Mouse (Mus musculus) spleen, embryonic (tissue): ENCODE data around the gene Cd59b.
"Not testable (repeated sequence)": the region's sequence is repeated elsewhere in the genome, so short reads cannot be mapped to it uniquely, and the experiment has no call there.

Experiments used
- CTCF ChIA-PET: fragments of 350-600 bp; sonication (Branson Sonifier 250); formaldehyde crosslinking; loops from one replicate; lab custom pipeline; 2022; lab: Charles Lee

Gene Cd59b

DNA sequence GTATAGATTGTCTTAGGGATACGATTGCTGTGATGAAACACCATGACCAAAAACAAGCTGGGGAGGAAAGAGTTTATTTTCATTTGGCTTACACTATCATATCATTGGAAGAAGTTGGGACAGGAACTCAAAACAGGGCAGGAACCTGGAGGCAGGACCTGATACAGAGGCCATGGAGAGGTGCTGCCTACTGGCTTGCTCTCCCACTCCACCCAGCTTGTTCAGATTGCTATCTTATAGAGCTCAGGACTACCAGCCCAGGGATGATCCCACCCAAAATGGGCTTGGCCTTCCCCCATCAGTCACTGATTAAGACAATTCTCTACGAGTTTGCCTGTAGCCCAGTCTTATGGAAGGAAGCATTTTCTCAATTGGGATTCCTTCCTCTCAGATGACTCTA lies 5.5 kb upstream of the Cd59b start:
- CTCF ChIA-PET, result no interaction called here

DNA sequence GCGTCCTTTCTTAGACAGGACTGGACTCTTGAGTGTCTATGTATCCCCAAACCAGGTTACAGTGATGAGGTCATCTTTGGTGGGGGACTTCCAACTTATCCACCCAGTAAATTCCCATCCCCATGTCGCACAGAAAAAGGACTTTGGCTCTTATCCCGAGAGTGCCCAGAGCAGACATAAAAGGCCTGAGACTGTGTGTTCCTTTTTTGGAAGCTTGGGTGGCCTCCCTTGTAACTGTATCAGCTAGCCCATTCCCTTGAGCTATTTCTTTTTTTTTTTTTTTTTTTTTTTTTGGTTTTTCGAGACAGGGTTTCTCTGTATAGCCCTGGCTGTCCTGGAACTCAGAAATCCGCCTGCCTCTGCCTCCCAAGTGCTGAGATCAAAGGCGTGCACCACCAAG lies 4.1 kb upstream of the Cd59b start, which contains the start of gene Gm10912:
Gm10912 (plus strand) TSS at position 301 of the 400 bp plus-strand sequence.
- CTCF ChIA-PET, result not testable (repeated sequence)

DNA sequence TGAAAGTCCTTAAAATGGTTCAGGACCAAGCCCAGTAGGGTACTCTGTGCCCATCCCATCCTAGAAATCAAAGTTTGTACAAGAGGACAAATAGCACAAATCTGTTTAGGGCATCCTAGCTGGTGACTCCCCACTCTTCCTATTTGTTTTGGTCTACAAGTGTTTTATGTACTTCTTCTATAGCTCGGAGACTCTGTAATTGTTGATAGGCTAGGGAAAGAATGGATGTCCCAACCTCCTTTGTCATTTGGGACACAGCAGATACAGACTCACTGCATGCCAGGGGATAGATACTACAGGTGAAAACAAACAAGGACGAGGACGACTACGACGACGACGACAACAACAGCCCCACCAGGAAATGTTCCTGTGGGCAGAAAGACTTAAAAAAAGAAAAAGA lies 1.2 kb upstream of the Cd59b start, which contains the start of gene Gm10799:
Gm10799 (minus strand) TSS at position 101 of the 400 bp plus-strand sequence.
- CTCF ChIA-PET, result not testable (repeated sequence)

DNA sequence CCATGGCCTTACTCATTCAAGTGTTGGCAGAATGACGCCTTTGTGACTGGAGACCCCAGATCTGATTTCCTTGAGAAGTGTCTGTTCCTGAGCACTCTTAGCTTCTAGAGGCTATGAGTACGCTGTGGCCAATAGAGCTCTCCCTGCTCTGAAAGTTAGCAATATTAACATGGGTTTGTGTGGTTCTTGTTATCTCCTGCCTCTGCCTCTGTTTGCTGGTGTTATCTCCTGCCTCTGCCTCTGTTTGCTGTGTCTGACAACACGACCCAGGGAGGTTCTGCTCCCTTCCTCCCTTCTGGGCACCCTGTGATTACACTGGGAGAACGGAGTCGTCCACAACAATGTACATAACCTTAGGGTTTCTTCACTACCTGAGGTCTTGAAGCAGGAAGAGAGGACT lies 8.6 kb downstream of the Cd59b start:
- CTCF ChIA-PET, result not testable (repeated sequence)

DNA sequence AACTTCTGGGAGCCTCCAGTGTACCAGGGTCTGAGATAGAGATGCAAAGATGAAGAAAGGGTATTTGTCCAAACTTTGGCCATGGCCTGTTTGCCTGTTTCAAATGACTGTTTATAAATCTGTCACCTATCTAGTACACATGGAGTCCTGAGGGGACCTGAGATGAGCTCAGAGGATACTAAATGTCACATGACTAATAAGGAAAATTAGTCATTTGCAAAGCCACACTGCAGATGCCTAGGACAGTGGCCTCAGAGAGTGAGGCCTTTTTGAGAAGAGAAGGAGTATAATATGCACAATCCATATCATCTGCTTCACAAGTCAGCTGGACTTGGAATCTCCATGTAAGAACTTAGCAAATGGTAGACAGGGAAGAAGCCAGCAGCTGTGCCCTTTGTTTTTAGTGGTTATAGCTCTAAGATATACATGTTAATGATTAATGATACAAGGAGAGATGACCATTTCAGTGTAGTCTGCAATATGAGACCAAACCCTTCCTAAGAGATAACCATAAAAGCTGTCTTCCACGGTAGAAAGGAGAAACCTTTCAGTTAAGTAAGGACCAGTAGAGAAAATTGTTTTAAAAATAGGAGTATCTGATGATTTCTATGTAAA lies 11.9 kb downstream of the Cd59b start:
- CTCF ChIA-PET, result not testable (repeated sequence)

DNA sequence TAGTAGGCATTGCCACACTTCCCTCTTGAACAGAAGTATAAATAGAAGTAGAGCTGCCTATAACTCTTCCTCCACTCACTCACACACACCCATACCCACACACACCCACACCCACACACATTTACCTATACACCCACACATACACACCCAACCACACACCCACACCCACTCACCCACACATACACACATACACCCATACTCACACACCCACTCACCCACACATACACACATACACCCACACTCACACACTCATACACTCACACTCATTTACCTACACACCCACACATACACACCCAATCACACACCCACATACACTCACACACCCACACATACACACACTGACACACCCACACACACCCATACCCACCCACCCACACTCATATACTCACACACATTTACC lies 12.8 kb downstream of the Cd59b start:
- CTCF ChIA-PET, result interaction anchor here (0.7 kb wide), 1 partner anchor 665 kb away, joined by 3 read pairs; no protein-coding TSS in a partner anchor

DNA sequence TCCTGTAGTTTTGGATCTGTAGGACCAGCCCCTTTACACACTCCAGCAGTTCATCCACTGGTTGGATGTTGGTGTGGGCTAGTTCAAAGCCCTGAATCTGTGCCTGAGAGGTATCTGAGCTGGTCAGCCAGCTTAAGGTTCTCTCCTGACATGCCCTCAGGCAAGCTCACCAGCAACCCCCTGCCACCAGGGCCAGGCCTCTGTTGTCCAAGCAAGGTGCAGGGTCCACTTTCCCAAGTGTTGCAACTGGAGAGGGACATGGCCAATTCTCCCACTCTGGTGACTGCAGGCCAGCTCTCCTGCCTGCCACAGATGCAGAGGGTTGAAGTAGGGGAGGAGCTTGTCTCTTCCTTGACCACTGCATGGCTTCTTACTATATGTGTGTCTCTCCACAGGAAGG lies 14.4 kb downstream of the Cd59b start:
- CTCF ChIA-PET, result not testable (repeated sequence)

DNA sequence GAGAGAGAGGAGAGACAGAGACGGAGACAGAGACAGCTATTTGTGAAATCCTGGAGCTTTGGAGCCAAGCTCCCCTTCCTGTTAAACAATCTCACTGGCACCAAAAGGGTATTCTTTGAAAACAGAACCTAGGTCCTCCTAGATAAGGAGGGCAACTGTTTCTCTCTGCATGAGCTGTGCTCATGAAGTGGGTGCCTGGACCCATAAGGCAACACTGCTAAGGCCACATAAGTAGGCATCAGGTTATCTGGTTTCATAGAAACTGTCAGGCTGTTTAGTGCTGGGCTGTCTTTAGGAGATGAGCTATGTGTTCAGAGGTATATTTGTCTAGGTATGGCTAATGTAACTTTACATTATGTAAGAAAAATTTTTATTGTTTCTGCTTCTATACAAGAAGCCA lies 17.9 kb downstream of the Cd59b start:
- CTCF ChIA-PET, result interaction anchor here (0.7 kb wide), 1 partner anchor 1143 kb away, joined by 8 read pairs; no protein-coding TSS in a partner anchor

DNA sequence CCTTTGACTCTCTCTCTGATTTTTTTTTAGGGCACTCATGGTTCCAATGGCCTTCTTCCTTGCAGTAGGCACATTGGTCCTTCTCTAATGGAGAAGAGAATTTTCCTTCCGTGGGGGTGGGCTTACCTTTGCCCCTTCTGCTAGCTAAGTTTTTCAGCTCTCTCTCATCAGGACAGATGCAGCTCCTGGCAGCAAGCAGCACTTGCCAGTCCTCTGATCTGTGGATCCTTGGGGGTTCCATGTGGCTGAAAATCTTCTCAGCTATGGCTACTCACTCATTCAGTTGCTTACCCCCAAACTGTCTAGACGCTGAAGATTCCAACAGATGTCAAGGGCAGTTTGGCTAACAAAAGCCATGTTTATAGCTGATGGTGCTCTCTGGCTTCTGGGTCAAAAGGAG lies 23.7 kb downstream of the Cd59b start:
- CTCF ChIA-PET, result no interaction called here

DNA sequence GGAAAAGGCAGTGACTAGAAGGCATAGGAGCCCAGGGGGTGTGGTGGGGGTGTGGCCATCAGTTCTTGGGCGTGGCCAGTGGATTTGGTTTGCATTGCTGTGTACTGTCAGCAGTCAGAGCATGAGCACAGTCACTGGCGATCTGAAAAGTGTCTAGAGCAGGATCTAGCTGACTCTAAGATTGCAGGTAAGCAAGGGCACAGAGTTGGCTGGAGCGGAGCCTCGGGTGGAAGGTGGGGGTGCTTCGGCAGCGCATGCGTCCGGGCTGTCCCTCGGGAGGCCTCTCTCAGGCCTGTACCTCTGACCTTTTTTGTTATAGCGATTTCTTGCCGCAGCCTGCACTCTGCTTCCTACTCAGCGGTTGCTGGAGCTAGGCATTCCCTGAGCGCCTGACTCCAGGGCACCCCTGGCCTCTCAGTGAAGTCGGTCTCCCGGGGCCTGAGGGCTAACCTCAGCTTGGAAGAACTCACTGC lies 26.1 kb downstream of the Cd59b start, which contains the start of gene Cd59a:
Cd59a (plus strand) TSS at position 61 of the 473 bp plus-strand sequence.
- CTCF ChIA-PET, result no interaction called here

DNA sequence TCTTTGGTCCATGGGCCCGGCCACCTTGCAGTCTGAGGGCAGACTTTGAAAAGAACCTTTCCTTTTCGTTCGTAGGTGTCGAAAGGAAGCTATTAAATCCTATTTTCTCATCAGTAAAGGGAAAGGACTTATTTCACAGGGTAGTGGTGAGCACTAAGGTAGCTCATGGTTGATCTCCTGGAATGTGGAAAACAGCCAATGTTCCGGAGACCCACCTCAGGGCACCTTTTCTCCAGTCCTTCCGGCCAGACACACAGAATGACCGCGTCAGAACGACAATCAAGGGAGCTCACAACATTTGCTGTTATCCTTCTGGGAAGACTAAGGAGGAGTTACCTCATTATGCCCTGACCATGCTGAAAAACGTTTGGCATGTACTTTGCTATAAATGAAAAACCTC lies 26.6 kb downstream of the Cd59b start:
- CTCF ChIA-PET, result no interaction called here

DNA sequence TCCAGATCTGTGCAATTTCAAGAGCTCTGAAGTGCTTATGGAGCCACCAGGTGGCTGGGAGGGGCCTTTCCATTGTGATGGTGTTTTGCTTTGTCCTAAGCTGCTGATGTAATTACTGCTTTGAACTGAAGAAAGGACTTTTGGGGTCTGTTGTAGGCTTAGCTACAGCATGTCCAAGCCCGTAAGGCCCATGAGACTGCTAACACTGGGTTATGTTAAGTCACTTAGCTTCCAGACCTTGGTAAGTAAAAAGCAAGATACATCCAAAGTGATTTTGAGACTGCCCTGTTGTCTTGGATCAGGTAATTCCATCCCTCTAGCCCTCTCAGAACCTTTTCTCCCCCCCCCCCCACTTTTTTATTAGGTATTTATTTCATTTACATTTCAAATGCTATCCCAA lies 27.1 kb downstream of the Cd59b start:
- CTCF ChIA-PET, result not testable (repeated sequence)

DNA sequence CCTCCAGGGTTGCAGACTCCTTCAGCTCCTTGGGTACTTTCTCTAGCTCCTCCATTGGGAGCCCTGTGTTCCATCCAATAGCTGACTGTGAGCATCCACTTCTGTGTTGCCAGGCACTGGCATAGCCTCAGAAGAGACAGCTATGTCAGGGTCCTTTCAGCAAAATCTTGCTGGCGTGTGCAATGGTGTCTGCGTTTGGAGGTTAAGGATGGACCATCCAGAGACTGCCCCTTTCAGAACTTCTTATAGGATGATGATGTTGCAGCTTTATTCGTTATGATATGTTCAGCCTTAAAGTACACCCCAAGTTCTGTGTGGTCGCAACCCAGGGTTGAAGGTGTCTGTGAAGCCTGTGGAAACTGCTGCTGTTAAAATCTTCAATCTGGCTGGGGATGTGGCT lies 27.7 kb downstream of the Cd59b start:
- CTCF ChIA-PET, result not testable (repeated sequence)

DNA sequence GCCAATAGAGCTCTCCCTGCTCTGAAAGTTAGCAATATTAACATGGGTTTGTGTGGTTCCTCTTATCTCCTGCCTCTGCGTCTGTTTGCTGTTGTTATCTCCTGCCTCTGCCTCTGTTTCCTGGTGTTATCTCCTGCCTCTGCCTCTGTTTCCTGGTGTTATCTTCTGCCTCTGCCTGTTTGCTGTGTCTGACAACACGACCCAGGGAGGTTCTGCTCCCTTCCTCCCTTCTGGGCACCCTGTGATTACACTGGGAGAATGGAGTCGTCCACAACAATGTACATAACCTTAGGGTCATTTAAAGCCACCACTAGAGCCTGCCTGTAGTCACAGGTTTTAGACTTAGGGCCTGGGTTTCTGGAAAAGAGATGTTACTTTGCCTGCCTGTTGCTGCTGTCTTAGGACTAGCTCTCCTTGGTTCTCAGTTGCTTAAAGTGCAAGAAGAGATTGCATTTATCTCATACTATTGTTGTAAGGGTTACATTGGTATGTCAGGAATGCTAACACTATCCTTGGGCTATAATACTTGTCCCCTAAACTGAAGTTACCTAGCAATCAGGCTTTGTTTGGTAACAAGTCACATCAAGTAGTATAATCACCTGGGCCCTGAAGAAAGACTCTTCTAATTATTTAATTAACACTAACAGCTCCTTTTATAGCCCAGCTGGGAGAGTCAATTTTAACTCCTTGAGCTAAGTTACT lies 29.0 kb downstream of the Cd59b start:
- CTCF ChIA-PET, result no interaction called here

DNA sequence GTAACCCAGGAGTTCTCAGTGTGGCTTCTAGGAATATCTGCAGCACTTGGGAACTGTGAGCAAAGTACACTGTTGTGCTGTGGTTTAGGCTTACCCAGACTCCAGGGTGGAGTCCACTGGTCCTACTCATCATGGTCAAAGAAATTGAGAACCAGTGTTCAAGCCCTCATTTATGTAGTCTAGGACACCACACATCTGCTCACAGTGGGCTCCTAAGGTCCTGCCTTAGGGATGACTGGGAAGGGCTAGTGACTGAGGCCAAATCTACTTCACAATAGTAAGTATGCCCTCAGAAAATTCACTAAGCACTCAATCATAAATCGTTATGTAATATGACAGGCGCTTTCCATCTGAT lies 29.6 kb downstream of the Cd59b start:
- CTCF ChIA-PET, result no interaction called here

DNA sequence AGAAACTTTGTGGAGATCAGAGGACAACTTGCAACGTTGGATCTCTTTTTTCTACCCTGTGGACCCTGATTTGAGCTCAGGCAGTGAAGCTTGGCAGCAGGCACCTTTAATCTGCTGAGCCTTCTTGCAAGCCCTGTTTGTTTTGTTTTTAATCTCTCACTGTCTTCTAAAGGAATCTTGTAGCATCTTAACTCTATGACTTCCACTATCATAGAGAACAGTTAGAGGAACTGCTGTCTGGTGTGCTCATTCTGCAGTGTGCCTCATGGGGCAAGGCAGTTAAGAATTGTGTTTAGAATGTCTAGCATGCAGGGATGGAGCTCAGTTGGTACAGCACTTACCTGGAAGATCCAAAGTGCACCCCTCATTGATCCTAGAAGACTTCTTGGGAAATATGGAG lies 30.3 kb downstream of the Cd59b start:
- CTCF ChIA-PET, result interaction anchor here (0.7 kb wide), 1 partner anchor 76 kb away, joined by 3 read pairs; no protein-coding TSS in a partner anchor

DNA sequence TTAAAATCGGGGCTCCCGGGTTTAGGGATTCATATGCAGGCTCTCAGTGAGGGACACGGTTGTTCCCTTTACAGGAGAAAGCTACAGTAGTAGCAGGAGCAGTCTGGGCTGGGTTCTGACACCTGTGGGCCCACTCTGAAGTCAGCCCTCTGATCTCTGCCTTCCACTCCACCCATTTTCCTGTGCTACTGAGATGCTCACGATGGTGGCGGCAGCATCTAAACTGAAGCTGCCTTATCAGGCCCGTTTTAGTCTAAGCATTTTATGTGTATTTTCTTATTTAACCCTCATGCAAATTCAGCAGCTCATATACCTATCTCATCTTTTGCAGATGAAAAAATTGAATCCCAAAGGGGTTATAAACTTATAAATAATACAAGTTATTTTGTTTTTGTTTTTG lies 35.2 kb downstream of the Cd59b start:
- CTCF ChIA-PET, result no interaction called here

DNA sequence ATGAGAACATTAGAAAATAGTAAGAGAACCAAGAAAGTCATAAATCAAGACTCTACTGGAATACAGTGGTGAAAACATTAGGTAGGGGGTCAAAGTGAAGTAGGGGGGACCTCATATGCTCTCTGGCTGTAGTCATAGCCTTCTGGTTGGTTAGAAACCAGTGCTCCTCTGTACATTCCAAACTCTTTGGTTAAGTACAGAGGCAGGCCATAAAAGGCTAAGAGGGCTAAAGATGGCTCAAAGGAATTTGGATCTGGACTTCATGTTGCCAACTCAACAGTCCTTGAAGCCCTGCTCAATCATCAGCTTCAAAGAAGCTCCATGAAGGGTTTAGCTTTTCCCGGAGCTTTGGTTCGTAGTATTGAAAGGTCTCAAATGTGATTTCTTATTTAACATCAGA lies 39.4 kb downstream of the Cd59b start:
- CTCF ChIA-PET, result not testable (repeated sequence)

DNA sequence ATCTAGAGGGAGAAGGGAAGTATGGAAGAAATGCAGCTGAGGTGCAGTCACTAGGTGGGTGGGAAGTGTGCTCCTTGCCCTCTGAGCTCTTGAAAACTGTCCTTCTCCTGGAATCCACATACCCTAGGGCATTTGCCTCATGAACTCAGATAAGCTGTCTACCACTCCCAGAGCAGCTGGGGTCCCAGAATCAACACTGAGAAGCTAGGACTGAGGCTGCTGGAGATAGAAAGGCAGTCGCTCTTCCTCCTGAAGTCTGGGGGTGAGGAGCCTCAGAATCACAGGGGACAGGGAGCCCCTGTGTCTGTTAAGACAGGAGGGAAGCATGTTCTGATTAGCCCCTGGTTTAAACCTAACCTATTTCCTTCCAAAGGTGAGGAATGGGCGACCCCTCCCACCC lies 39.9 kb downstream of the Cd59b start:
- CTCF ChIA-PET, result no interaction called here

DNA sequence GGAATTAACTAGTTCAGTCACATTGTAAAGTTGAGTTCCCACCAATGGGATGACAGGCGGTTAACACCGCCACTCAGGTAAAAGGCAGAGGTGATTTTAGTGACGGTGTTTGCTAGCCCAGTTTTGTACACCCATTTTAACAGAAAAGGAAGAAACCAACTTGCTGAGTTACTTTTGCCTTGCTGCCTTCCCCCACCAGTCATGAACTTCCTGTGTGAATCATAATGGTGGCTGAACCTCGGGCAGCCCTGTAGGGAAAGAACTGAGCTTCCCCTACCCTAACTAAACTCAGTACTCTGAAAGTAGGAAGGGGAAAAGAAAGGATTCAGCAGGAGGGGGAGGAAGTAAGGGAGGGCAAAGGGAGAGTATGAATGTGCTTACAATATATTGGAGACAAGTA lies 40.4 kb downstream of the Cd59b start:
- CTCF ChIA-PET, result no interaction called here

DNA sequence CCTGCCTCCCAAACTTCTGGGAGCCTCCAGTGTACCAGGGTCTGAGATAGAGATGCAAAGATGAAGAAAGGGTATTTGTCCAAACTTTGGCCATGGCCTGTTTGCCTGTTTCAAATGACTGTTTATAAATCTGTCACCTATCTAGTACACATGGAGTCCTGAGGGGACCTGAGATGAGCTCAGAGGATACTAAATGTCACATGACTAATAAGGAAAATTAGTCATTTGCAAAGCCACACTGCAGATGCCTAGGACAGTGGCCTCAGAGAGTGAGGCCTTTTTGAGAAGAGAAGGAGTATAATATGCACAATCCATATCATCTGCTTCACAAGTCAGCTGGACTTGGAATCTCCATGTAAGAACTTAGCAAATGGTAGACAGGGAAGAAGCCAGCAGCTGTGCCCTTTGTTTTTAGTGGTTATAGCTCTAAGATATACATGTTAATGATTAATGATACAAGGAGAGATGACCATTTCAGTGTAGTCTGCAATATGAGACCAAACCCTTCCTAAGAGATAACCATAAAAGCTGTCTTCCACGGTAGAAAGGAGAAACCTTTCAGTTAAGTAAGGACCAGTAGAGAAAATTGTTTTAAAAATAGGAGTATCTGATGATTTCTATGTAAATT lies 41.6 kb downstream of the Cd59b start:
- CTCF ChIA-PET, result not testable (repeated sequence)

DNA sequence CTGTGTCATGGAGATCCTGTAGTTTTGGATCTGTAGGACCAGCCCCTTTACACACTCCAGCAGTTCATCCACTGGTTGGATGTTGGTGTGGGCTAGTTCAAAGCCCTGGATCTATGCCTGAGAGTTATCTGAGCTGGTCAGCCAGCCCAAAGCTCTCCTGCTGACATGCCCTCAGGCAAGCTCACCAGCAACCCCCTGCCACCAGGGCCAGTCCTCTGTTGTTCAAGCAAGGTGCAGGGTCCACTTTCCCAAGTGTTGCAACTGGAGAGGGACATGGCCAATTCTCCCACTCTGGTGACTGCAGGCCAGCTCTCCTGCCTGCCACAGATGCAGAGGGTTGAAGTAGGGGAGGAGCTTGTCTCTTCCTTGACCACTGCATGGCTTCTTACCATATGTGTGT lies 43.9 kb downstream of the Cd59b start:
- CTCF ChIA-PET, result not testable (repeated sequence)

DNA sequence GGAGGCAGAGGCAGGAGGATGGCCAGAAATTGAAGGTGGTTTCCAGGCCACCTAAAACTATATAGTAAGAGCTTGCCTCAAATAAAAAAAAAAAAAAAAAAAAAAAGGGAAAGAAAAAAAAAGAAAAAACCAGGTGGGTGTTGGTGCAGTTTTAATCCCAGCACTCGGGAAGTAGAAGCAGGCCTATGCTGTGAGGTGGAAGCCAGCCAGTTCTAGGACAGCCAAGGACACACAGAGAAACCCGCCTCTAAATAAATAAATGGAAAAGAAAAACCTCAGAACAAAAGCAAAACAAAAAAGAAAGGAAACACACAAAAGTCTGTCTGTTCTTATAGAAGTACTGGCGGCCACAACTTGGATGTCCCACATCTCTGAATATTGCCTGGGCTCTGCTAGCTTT lies 45.2 kb downstream of the Cd59b start:
- CTCF ChIA-PET, result no interaction called here
